Comparison of ENCODE assay signal across 13 mouse cellular contexts in the genomic region with DNA sequence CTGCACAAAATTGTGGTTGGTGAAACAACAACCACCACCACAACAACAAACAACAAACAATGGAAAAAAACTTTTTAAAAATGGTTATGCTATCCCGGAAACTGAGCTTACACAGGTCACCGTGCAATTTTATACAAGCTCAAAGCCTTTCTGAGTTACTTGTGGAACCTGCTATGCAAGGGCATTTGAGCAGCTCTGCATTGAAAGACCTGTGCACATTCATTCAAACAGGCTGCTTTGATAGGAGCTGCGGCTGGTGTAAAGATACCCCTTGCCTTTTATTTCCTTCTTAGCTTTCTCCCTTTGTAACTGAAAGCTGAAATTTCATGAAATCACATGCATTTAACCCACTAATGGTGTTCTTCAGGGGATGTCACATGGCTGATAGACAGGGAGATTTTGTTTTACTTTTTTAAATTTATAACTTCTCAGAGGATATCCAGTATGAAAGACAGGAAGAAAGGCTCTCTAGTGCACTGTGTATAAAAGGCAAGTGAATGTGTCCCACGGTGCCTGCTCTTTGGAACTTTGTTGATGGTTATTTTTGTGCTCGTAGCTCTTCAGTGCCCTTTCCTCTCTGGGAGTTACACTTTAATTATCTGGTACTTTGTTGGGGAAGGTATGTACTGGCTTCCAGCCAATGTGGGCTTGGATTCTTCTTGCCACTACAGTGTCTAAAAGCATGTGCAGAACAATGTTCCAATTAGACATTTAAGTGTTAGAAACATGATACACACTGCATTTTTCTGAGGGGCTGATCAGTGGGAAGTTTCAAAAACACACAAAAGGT.
DNase-seq lines count a peak whose midpoint lies in the region; ATAC-seq and TF ChIP-seq lines count a peak whose summit lies in the region.
"Had no signal": no experiment of that assay in that cellular context is flagged by ENCODE, and none has a peak within 500 bp of the region (broad histone marks: within the 10 kb centered on the region; RNA-seq: fewer than 3 reads in every experiment).

No protein-coding gene starts in this region.

- no peaks in the 10 kb centered on the region for H3K36me3 ChIP-seq in forebrain, embryonic 14.5 days (ENCODE audit: control insufficient read depth, insufficient read depth, low read length)
- H3K36me3 ChIP-seq in forebrain, embryonic 15.5 days, result no peaks in the 10 kb centered on the region
- no peaks in the 10 kb centered on the region for H3K36me3 ChIP-seq in embryonic facial prominence, embryonic 13.5 days
- H3K36me3 ChIP-seq in heart, embryonic 16.5 days (ENCODE audit: control insufficient read depth, insufficient read depth), result no peaks in the 10 kb centered on the region
- no peaks in the 10 kb centered on the region for H3K36me3 ChIP-seq in kidney, postnatal 0 days (ENCODE audit: insufficient read depth, low read length)

- H3K9me3 ChIP-seq in forebrain, embryonic 14.5 days (replicated peaks; ENCODE audit: control insufficient read depth, low read length), result no peaks in the 10 kb centered on the region
- H3K9me3 ChIP-seq in forebrain, embryonic 15.5 days, result no peaks in the 10 kb centered on the region
- no peaks in the 10 kb centered on the region for H3K9me3 ChIP-seq in embryonic facial prominence, embryonic 13.5 days
- no peaks in the 10 kb centered on the region for H3K9me3 ChIP-seq in heart, embryonic 16.5 days (replicated peaks; ENCODE audit: control insufficient read depth, low read length)
- no peaks in the 10 kb centered on the region for H3K9me3 ChIP-seq in kidney, postnatal 0 days (replicated peaks; ENCODE audit: low read length)

- no peaks in the 10 kb centered on the region; the same call in 1 of the 2 replicates for H3K27me3 ChIP-seq in forebrain, embryonic 14.5 days (replicated peaks; ENCODE audit: control insufficient read depth, insufficient read depth, low read length)
- no peaks in the 10 kb centered on the region for H3K27me3 ChIP-seq in forebrain, embryonic 15.5 days
- H3K27me3 ChIP-seq in embryonic facial prominence, embryonic 13.5 days, result no peaks in the 10 kb centered on the region
- H3K27me3 ChIP-seq in heart, embryonic 16.5 days (ENCODE audit: control insufficient read depth, insufficient read depth, low read length), result no peaks in the 10 kb centered on the region
- no peaks in the 10 kb centered on the region for H3K27me3 ChIP-seq in kidney, postnatal 0 days (ENCODE audit: insufficient read depth, low read length)

- no peak overlapping the region for H3K27ac ChIP-seq in forebrain, embryonic 14.5 days (ENCODE audit: low read depth, low read length)
- H3K27ac ChIP-seq in forebrain, embryonic 15.5 days (replicated peaks), result no peak overlapping the region
- 0 out of 2 replicates have a peak overlapping the region, but pooled peaks have one; percentile 23 for H3K27ac ChIP-seq in embryonic facial prominence, embryonic 13.5 days
- peak overlapping the region; percentile 95 for H3K27ac ChIP-seq in heart, embryonic 16.5 days (ENCODE audit: low read length)
- H3K27ac ChIP-seq in kidney, postnatal 0 days, result no peak overlapping the region
- H3K27ac ChIP-seq: heart, adult 2 months had no signal

- no peak overlapping the region for H3K4me2 ChIP-seq in forebrain, embryonic 14.5 days (ENCODE audit: low read length)
- no peak overlapping the region for H3K4me2 ChIP-seq in forebrain, embryonic 15.5 days (replicated peaks)
- peak overlapping the region; percentile 16; the same call in 1 of the 2 replicates for H3K4me2 ChIP-seq in embryonic facial prominence, embryonic 13.5 days
- peak overlapping the region; percentile 16; the same call in 1 of the 2 replicates for H3K4me2 ChIP-seq in heart, embryonic 16.5 days (ENCODE audit: low read depth, low read length)
- H3K4me2 ChIP-seq in kidney, postnatal 0 days (ENCODE audit: low read length), result no peak overlapping the region

- no peak for TF ChIP-seq CTCF in kidney, postnatal 0 days (IDR thresholded peaks at IDR 0.05; ENCODE audit: low read depth)

- no peak overlapping the region for H3K9ac ChIP-seq in forebrain, embryonic 14.5 days (ENCODE audit: low read length)
- H3K9ac ChIP-seq in forebrain, embryonic 15.5 days (replicated peaks), result no peak overlapping the region
- no peak overlapping the region for H3K9ac ChIP-seq in embryonic facial prominence, embryonic 13.5 days
- H3K9ac ChIP-seq in heart, embryonic 16.5 days (ENCODE audit: low read length), result peak overlapping the region; percentile 42; the same call in 1 of the 2 replicates
- H3K9ac ChIP-seq in kidney, postnatal 0 days (ENCODE audit: low read depth, low read length), result no peak overlapping the region

- 5% methylated on average over 5 of the region's 5 CpGs for WGBS in forebrain, embryonic 14.5 days
- 4% methylated on average over 5 of the region's 5 CpGs for WGBS in forebrain, embryonic 15.5 days
- WGBS in embryonic facial prominence, embryonic 13.5 days, result 38% methylated on average over 5 of the region's 5 CpGs
- 29% methylated on average over 5 of the region's 5 CpGs for WGBS in heart, embryonic 16.5 days
- WGBS in kidney, postnatal 0 days, result 30% methylated on average over 5 of the region's 5 CpGs

- no peak for ATAC-seq in forebrain, embryonic 14.5 days
- no peak for ATAC-seq in forebrain, embryonic 15.5 days (replicated peaks)
- ATAC-seq in embryonic facial prominence, embryonic 13.5 days (ENCODE audit: insufficient number of reproducible peaks, insufficient read depth, low FRiP score, low TSS enrichment, low read depth), result 0 out of 2 replicates have a peak, but pooled peaks have one; percentile 52
- ATAC-seq in heart, embryonic 16.5 days (replicated peaks; ENCODE audit: extremely low read depth, insufficient read depth, low FRiP score), result peak; percentile 97
- ATAC-seq in kidney, postnatal 0 days (replicated peaks; ENCODE audit: low FRiP score, low read depth), result peak; percentile 52
- ATAC-seq in cerebellum, adult (ENCODE audit: insufficient number of reproducible peaks, low FRiP score, low TSS enrichment), result no peak
- ATAC-seq in monocyte, adult 5-6 weeks (replicated peaks; ENCODE audit: insufficient number of reproducible peaks, low FRiP score, low TSS enrichment, poor library complexity, severe bottlenecking), result no peak

- DNase-seq in forebrain, embryonic 14.5 days (ENCODE audit: low spot score), result peak; percentile 28
- peak; percentile 24 for DNase-seq in kidney, postnatal 0 days (ENCODE audit: low spot score)
- no peak for DNase-seq in retina, postnatal 1 day
- DNase-seq: adrenal gland, postnatal 10 days; cerebellum, adult 2 months; lung, postnatal 14 days; thymus, postnatal 36 days had no signal

- no peak overlapping the region for H3K4me3 ChIP-seq in forebrain, embryonic 14.5 days (ENCODE audit: low read depth, low read length)
- H3K4me3 ChIP-seq in forebrain, embryonic 15.5 days, result no peak overlapping the region
- no peak overlapping the region for H3K4me3 ChIP-seq in embryonic facial prominence, embryonic 13.5 days
- no peak overlapping the region for H3K4me3 ChIP-seq in heart, embryonic 16.5 days (ENCODE audit: low read length)
- no peak overlapping the region for H3K4me3 ChIP-seq in kidney, postnatal 0 days (replicated peaks; ENCODE audit: low read depth, low read length)
- H3K4me3 ChIP-seq: heart, adult 2 months had no signal

- H3K4me1 ChIP-seq in forebrain, embryonic 14.5 days (ENCODE audit: control insufficient read depth, insufficient read depth, low read length), result 0 out of 2 replicates have a peak, but pooled peaks cover 2% of the 10 kb centered on the region
- H3K4me1 ChIP-seq in forebrain, embryonic 15.5 days, result peaks cover 7% of the 10 kb centered on the region; the same call in 1 of the 2 replicates
- peaks cover 4% of the 10 kb centered on the region; the same call in 1 of the 2 replicates for H3K4me1 ChIP-seq in embryonic facial prominence, embryonic 13.5 days
- H3K4me1 ChIP-seq in heart, embryonic 16.5 days (ENCODE audit: control insufficient read depth, insufficient read depth, low read length), result peaks cover 12% of the 10 kb centered on the region; the same call in 1 of the 2 replicates
- no peaks in the 10 kb centered on the region for H3K4me1 ChIP-seq in kidney, postnatal 0 days (replicated peaks; ENCODE audit: insufficient read depth, low read length)

Comparison
In these comparisons a context has a peak if more than half of its experiments do, and no peak if none do; other contexts are left out.
1. ATAC-seq: peak in embryonic facial prominence, embryonic 13.5 days (single experiment), heart, embryonic 16.5 days (single experiment) and kidney, postnatal 0 days (single experiment); none in forebrain, embryonic 14.5 days (single experiment), forebrain, embryonic 15.5 days (single experiment), cerebellum, adult (single experiment) and monocyte, adult 5-6 weeks (single experiment).
2. H3K27ac ChIP-seq: peak in embryonic facial prominence, embryonic 13.5 days (single experiment) and heart, embryonic 16.5 days (single experiment); none in forebrain, embryonic 14.5 days (single experiment), forebrain, embryonic 15.5 days (single experiment) and kidney, postnatal 0 days (single experiment).
3. H3K4me2 ChIP-seq: peak in embryonic facial prominence, embryonic 13.5 days (single experiment) and heart, embryonic 16.5 days (single experiment); none in forebrain, embryonic 14.5 days (single experiment), forebrain, embryonic 15.5 days (single experiment) and kidney, postnatal 0 days (single experiment).